Mouse (Mus musculus) cerebellum, adult 2 months (tissue): Measurements from ENCODE around the gene Gm20518.

Experiments used
- CTCF ChIP-seq: fragments of 200-500 bp; IDR thresholded peaks from 2 replicates; pipeline ENCODE4 v1.5.1; 2011; ENCODE audit warnings: low read depth, mild to moderate bottlenecking, control low read depth, low read length, moderate library complexity, borderline replicate concordance; ENCODE audit not compliant: insufficient read depth
- POLR2A ChIP-seq: fragments of 200-500 bp; IDR thresholded peaks from 2 replicates; pipeline ENCODE4 v1.6.1; 2011; ENCODE audit warnings: low read length, control low read depth, borderline replicate concordance; ENCODE audit not compliant: insufficient read depth

DNA sequence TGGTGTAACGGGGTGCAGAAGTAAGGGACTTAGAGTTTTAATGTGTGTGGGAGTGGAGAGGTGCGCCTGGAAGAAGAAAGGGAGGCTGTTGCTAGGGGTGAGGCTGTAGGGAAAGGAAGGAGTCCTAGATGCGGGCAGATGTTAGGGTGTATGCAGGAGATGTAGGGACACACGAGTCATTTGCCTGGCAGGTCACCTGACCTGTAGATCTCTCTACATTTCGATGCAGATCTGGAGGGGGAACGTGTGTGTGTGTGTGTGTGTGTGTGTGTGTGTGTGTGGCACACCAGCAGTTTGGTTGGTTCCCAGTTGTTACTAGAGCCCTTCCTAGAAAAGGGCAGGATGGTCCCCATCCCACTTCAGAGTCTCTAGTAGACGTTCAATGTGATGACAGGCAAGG, 86.5 kb downstream of the Gm20518 start:
- TF ChIP-seq POLR2A, result no peak
- no peak for TF ChIP-seq CTCF
